Mouse (Mus musculus) MEL (cell line): ENCODE measurements around the gene Samd4.

Experiments
- CTCF ChIP-seq, 3 experiments: IDR thresholded peaks in 2 of 3; conservative IDR thresholded peaks in 1 of 3; 2 replicates each; pipeline ENCODE4 v1.5.1; 2011 to 2012; ENCODE audit warnings: low read length in 3 of 3, low read depth in 2 of 3, mild to moderate bottlenecking in 2 of 3, improper control_type of control experiment in 1 of 3, inconsistent platforms in 1 of 3, mixed read lengths in 1 of 3, moderate library complexity in 1 of 3; ENCODE audit not compliant: control insufficient read depth in 1 of 3, insufficient read depth in 1 of 3, poor library complexity in 1 of 3, severe bottlenecking in 1 of 3
- GATA1 ChIP-seq: IDR thresholded peaks from 2 replicates; pipeline ENCODE4 v1.6.1; 2011; ENCODE audit warnings: low read depth, low read length, improper control_type of control experiment
- MAFK ChIP-seq: IDR thresholded peaks from 2 replicates; pipeline ENCODE4 v1.6.1; 2011; ENCODE audit warnings: low read depth, mild to moderate bottlenecking, low read length, improper control_type of control experiment, borderline replicate concordance
- MAZ ChIP-seq: IDR thresholded peaks from 2 replicates; pipeline ENCODE4 v1.6.1; 2012; ENCODE audit warnings: low read depth, mild to moderate bottlenecking, inconsistent platforms, low read length, improper control_type of control experiment
- MXI1 ChIP-seq: IDR thresholded peaks from 2 replicates; pipeline ENCODE4 v1.6.1; 2011; ENCODE audit warnings: mild to moderate bottlenecking, low read depth, low read length, improper control_type of control experiment
- POLR2A ChIP-seq, 2 experiments: IDR thresholded peaks; 2 replicates each; pipeline ENCODE4 v1.6.1; 2011 to 2012; ENCODE audit warnings: low read length in 2 of 2, mild to moderate bottlenecking in 2 of 2, control low read depth in 1 of 2, improper control_type of control experiment in 1 of 2, low read depth in 1 of 2, moderate library complexity in 1 of 2; ENCODE audit not compliant: control insufficient read depth in 1 of 2, insufficient read depth in 1 of 2, poor library complexity in 1 of 2
- USF2 ChIP-seq, 2 experiments: IDR thresholded peaks; 2 replicates each; pipeline ENCODE4 v1.6.1; 2011 to 2012; ENCODE audit warnings: improper control_type of control experiment in 2 of 2, low read length in 2 of 2, borderline replicate concordance in 1 of 2, inconsistent platforms in 1 of 2, low read depth in 1 of 2, mild to moderate bottlenecking in 1 of 2; ENCODE audit not compliant: insufficient read depth in 1 of 2

DNA sequence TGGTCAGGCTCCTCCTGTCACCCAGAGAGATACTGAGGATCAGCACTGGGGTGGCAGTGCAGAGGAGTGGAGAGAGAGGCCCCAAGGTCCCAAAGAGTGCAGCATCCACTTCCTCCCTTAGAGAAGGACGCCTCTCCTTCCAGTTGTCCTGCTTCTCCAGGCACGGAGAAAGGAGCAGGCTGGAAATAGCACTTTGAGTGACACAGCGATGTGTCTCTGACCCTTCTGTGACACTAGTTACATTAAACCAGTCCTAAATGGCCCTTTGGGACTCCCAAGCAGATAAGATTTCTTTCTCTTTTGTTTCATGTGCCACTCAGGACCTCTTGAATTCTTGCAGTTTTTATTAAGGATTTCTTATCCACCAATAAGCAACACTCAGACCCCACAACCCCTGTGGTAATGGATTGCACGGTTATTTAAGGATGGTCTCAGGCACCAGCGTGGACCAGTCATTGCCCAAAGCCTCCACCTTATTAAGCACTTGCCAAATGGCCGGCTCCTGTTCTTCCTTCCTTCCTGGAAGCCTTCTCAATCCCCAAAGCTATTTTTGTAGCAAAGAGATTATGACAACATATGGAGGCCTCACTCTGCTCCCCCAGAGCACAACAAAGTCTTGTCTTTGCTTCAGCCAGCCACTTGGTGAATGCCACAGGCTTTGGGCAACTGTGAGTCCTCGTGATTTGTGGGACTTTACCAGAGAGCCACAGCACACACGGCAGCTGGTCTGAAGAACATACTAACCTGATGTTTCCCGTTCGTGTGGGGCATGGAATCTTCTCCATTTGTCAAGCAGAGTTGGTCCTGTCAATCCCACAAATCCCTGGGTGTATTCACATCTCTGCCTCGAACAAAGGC lies 68.1 kb downstream of the Samd4 start:
- TF ChIP-seq CTCF (IDR thresholded peaks at IDR 0.05 in 2 of 3, conservative IDR thresholded peaks at IDR 0.05 in 1 of 3; ENCODE audit: control insufficient read depth in 1 of 3, insufficient read depth in 1 of 3, low read depth in 2 of 3, low read length in 3 of 3, poor library complexity in 1 of 3, severe bottlenecking in 1 of 3) (no peak), USF2 (IDR thresholded peaks at IDR 0.05; ENCODE audit: borderline replicate concordance in 1 of 2, insufficient read depth in 1 of 2, low read depth in 1 of 2, low read length in 2 of 2) (no peak), POLR2A (IDR thresholded peaks at IDR 0.05; ENCODE audit: control insufficient read depth in 1 of 2, insufficient read depth in 1 of 2, low read depth in 1 of 2, low read length in 2 of 2, poor library complexity in 1 of 2) (no peak), MXI1 (no peak), MAZ (no peak), MAFK (no peak), GATA1 (no peak)
